Mouse (Mus musculus) activated CD4-positive, CD25-positive, alpha-beta regulatory T cell, adult 4 months (primary cell): ENCODE results near the gene Dcpp1. TPM values are rescaled to one million over a fixed set of nuclear protein-coding genes. Genes with fewer than 3 reads are reported as not detected.
A peak's percentile ranks its signal among the peaks of the same experiment; 100 is the strongest.
"Not testable (repeated sequence)": the region's sequence is repeated elsewhere in the genome, so short reads cannot be mapped to it uniquely, and the experiment has no call there.

Experiments used
- ATAC-seq: one replicate; pipeline ENCODE4 v1.8.0; 2017
- polyA plus RNA-seq, 2 experiments: library from polyadenylated mRNA; unstranded; fragments of 100-300 nt; shearing (Covaris generic); gene quantifications; one replicate each; pipeline ENCODE4 v1.2.1; 2017

The Dcpp1 gene
- not detected for polyA plus RNA-seq

- not testable (repeated sequence) for ATAC-seq
Measured at GRCm38 (mm10) chr17:23880576-23880975, at the start of gene Dcpp1, which contains the start of gene Dcpp2. TSS of gene Dcpp1 (plus strand) at chr17:23880876. TSS of gene Dcpp2 (plus strand) at chr17:23880880.

DNA sequence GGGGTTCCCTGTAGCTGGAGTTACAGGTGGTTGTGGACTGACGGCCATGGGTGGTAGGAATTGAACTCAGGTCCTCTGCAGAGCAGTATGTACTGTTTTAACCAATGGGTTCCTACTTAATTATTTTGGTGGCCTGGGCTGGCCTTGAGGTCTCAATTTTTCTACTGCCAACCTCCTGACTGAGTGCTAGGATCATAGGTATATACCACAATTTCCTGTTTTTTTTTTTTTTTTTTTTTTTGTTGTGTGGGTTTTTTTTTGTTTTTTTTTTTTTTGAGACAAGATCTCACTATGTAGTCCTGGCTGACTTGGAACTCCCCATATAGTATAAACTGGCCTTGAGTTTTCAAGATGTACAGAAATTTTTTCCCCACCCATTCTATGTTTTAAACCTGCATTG, 49.5 kb upstream of the Dcpp1 start:
- ATAC-seq: no peak

DNA sequence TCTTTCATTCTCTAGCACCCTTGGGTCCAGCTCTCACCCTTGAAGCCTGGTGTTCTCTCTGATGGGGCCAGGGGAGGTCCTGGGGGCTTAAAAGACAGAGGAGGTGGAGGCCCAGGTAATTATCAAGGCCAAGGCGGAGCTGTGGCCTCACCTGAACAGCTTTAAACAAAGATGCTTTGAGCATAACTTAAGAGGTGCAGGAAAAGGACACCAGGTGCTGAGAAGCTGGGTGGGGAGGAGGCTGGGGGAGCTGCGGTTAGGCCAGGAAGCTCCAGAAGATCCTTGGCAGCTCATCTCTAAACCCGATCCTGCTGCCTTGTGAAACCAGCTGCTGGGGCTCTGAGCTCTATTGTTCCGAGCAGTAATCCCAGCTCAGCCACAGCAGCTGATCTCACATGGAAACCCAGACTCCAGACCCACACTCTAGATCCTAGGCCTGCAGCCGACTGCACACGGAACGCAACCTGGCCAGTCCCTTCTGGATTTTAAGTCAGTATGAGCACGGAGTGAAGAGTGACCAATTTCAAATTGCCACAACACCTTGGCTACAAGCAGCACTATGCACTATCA, 44.6 kb upstream of the Dcpp1 start, which contains the start of gene Prss33:
TSS of gene Prss33 (minus strand) at position 51 of the 570 bp plus-strand sequence.
- ATAC-seq: no peak

DNA sequence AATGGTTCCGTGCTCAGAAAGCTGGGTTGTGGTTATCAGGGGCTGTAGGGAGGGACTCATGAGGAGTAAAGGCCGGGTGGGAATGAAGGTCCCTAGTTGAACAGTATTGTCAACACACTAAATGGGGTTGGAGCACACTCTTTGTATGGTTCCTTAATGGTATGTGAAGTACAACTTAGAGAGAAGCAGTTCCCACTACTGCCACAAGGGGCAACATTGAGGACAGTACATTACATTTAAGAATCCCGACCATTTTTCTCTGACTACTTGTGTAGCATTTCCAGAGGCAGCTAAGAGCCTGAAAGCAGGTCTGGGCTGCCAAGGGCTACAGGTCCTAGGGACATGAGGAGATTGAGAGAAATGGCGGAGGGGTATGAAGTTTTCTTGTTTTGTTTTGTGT, 39.5 kb upstream of the Dcpp1 start:
- ATAC-seq: no peak

- peak; percentile 7 for ATAC-seq
Measured at GRCm38 (mm10) chr17:23843141-23843811, 37.4 kb upstream of the Dcpp1 start.

DNA sequence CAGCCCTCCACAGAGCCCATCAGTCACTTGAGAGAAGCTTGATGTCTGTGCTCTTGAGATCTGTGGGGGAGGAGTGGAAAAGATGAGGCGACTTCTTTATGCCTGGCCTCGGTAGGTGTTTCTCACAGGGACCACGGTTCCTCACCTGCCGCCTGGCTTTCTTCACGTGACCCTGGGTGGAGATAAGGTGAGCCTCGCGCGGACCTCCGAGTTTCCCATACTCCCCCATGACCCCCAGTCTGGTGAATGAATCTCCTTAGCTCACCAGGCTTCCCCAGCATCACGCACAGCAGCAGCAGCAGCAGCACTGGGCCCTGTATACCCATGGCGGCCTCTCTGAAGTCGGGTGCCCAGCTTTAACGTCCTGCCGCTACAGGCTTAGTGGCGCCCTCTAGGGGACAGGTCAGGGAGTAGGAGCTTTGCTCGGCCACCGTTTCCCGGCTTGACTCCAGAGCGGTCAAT, 36.8 kb upstream of the Dcpp1 start, which contains the start of the genes Prss32 and Prss41:
TSS of gene Prss32 (plus strand) at position 44 of the 462 bp plus-strand sequence.
TSS of gene Prss41 (minus strand) at position 361 of the 462 bp plus-strand sequence.
- peak; percentile 93 for ATAC-seq

DNA sequence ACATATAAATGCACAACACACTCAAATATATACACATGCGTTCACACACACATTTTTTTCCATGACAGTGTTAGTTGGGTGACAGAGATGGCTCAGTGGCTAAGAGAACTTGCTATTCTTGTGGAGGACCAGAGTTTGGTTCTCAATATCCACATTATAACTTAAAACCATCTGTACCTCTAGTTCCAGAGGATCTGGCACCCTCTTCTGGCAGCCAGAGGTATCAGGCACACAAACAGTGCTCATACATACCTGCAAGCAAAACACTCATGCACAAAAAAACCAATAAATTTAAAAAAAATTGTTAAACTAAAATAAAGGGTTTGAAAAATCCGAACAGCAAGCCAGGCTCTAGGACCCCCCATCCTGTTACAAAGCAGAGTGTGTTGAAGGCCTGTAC, 30.6 kb upstream of the Dcpp1 start:
- no peak for ATAC-seq

DNA sequence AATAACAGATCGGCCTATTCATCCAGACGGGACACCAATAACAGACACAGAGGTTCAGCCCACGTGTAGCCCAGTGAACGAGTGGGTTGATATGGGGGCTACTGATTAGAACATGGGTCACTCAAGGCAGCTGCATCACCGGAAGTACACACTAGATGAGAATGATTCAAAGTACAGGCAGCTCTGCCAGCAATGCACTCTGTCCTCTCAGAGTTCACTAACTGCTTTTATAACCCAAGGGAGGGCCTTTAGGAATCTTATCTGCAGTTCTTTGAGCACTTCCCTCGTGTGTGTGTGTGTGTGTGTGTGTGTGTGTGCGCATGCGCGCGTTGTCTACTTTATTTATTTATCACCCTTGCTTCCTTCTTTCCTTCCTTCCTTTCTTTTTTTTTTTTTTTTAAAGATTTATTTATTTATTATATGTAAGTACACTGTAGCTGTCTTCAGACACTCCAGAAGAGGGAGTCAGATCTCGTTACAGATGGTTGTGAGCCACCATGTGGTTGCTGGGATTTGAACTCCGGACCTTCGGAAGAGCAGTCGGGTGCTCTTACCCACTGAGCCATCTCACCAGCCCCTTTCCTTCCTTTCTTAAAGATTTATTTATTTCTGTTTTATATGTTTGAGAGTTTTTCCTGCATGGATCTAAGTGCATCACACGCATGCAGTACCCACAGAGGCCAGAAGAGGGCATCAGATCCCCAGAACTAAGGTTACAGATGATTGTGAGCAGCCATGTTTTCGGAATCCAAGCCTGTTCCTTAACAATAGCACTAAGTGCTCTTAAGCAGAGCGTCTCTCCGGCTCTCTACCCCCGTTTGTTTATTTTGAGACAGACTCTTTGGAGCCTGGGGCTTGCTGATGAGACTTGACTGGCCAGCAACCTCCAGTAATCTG, 29.6 kb upstream of the Dcpp1 start:
- peak; percentile 40 for ATAC-seq

- ATAC-seq: no peak
Measured at GRCm38 (mm10) chr17:23853292-23853691, 27.4 kb upstream of the Dcpp1 start.

DNA sequence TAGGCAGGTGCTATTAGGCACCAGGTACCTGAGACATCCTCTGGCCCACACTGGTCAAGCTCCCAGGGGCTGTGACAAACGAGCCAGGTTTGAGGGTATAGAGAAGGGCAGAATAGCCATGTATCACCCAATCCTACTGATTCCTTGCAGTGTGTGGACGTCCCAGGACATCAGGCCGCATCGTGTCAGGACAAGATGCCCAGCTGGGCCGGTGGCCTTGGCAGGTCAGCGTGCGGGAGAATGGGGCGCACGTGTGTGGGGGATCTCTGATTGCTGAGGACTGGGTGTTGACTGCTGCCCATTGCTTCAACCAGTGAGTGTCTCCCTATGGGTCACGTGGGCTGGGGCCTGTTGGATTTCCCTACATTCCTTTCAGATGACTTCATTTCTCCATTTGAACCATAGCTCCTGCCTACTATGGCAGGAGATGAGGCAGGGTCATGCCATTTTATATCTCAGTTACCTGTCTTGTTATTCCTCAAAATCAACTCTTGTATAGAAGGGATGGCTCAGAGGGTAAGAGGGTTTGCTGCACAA, 26.4 kb upstream of the Dcpp1 start:
- no peak for ATAC-seq

GRCm38 (mm10) chr17:23857193-23857592, 23.5 kb upstream of the Dcpp1 start:
- ATAC-seq: no peak

GRCm38 (mm10) chr17:23857913-23858312, 22.8 kb upstream of the Dcpp1 start:
- ATAC-seq: no peak

- ATAC-seq: no peak
Measured at GRCm38 (mm10) chr17:23862926-23863325, 17.8 kb upstream of the Dcpp1 start.

DNA sequence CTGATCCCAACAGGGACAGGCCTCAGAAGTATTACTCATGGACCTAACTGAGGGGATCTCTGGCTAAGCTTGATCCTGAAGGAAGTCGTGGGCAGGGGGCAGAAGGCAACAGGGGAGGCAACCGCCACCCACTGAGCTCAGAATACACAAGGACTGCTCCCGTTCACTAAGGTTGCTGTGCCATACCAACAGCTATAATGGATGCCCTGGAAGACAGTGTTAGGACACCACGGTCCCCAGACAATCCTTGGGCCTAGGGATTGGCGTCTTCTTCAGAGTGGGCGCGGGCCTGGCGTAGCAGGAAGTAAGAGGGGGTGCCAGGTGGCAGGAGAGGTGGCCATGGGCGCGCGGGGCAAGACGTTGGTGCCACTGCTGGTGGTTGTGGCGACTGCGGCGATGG, 12.9 kb upstream of the Dcpp1 start, which contains the start of gene Prss21:
TSS of gene Prss21 (plus strand) at position 301 of the 400 bp plus-strand sequence.
- ATAC-seq: no peak

DNA sequence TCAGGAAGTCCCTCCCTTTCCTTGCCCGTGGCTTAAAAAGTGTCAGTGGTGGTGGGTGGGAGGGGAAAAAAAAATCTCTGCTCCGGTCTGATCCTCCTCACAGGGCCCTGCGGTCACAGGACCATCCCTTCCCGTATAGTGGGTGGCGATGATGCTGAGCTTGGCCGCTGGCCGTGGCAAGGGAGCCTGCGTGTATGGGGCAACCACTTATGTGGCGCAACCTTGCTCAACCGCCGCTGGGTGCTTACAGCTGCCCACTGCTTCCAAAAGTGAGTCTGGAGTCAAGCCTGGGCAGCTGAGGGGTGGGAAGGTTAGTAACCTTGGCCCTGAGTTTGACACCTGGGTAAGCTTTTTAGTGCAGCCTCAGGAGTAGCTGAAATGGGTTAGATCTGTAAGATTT, 12.2 kb upstream of the Dcpp1 start:
- ATAC-seq: no peak

DNA sequence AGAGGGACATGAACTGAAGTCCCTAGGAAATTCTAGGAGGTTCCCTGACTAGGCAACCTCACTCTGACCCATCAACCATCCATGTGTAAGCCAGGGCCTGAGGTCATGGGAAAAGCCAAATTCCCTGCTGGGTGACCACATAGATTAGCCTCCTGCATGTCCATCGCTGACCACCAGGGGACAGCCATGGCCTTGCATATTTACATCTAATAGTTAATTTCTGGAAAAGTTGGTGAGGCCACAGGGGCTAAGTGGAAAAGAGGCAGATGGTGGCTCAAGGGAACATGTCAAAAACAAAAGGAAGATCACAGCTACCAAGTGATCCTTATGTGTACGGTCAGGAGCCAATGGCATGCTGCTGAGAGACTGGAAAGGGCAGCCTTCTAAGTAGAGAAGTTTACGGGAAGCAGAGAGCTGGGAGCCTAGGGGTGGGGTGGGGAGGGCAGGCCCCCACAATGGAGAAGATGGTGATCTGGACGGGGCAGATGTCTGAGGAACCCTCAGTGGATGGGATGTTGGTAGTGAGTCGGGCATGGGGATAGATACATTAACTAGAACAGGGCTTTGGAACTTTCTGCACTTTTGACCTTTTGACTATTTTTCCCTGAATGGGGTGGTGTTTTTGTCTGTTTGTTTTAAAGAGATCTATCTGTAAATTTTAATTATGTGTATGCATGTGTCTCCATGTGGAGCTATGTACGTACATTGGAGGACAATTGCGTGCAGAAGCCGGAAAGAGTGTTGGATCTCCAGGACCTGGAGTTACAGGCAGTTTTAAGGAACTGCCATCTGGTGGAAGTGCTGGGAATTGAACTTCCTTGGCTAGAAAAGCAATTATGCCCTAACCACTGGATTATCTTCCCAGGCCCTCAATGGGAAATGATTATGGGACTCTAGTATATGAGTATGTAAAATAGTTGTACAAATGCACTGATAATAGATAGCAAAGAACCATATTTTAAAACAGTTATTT, 6.5 kb upstream of the Dcpp1 start:
- no peak for ATAC-seq

GRCm38 (mm10) chr17:23876741-23877140, 3.9 kb upstream of the Dcpp1 start:
- ATAC-seq: no peak

- ATAC-seq: no peak
Measured at GRCm38 (mm10) chr17:23877166-23877565, 3.5 kb upstream of the Dcpp1 start.

- not testable (repeated sequence) for ATAC-seq
Measured at GRCm38 (mm10) chr17:23917158-23917557, 36.5 kb downstream of the Dcpp1 start, which contains the start of gene Dcpp3. TSS of gene Dcpp3 (plus strand) at chr17:23917458.

DNA sequence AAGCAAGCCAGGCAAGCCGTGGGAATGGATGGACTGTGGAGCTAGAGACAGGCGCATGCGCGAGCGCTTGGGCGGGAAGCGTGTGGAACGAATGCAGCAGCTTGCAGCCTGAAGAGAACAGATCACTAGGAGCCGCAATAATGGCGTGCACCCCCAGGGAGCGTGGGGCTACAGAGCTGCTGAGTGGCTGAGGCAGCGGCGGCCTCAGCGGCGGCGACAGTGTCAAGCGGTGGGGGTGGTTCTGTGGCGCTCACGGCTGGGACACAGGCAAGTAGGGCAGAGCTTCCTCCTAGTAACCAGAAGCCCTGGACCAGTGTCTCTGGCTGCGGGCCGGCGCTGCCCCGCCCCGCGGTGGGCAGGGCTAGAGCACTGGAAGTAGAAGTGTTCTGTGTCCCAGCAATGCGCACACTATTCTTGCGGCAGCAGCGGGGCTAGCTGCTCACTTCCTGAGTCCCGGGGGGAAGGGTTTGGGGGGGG, 43.9 kb downstream of the Dcpp1 start:
- peak; percentile 97 for ATAC-seq

GRCm38 (mm10) chr17:23925090-23925493, 44.4 kb downstream of the Dcpp1 start:
- peak; percentile 47 for ATAC-seq
